Mouse (Mus musculus) lung, postnatal 25 days (tissue): Measurements from ENCODE around the gene Il12rb1.
A peak's percentile ranks its signal among the peaks of the same experiment; 100 is the strongest.

Source experiments
- DNase-seq: peaks from one replicate; pipeline ENCODE4 v3.0.0; 2022; ENCODE audit warnings: low spot score

Gene Il12rb1

GRCm38 (mm10) chr8:70831517-70831916 lies 23.3 kb downstream of the Il12rb1 start:
- no peak for DNase-seq

GRCm38 (mm10) chr8:70832371-70832770 lies 24.1 kb downstream of the Il12rb1 start:
- DNase-seq = no peak

DNA sequence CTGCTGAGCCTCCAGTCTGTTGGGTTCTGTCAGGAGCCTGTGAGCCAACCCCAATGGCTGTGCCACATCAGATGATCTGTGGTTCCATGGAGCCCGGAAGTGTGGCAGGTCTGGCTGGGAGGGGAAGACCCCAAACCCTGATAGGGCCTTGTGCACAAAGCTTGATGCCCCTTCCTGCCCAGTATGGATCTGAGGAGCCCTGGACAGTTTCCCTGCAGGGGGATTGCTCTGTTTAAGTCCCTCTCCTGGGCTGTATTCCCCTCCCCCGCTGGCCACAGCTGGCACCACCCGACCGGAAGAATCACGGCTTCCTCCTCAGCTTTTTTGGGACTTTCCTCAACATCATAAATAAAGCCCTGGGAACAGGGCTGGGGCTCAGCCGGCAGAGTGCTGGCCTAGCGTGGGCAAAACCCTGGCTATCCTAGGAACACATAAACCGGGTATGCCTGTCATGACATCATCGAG lies 24.8 kb downstream of the Il12rb1 start:
- peak; percentile 53 for DNase-seq

GRCm38 (mm10) chr8:70833520-70833919 lies 25.3 kb downstream of the Il12rb1 start:
- peak; percentile 79 for DNase-seq

- no peak for DNase-seq
These were observed 25.8 kb downstream of the Il12rb1 start for GRCm38 (mm10) chr8:70834071-70834470.

DNA sequence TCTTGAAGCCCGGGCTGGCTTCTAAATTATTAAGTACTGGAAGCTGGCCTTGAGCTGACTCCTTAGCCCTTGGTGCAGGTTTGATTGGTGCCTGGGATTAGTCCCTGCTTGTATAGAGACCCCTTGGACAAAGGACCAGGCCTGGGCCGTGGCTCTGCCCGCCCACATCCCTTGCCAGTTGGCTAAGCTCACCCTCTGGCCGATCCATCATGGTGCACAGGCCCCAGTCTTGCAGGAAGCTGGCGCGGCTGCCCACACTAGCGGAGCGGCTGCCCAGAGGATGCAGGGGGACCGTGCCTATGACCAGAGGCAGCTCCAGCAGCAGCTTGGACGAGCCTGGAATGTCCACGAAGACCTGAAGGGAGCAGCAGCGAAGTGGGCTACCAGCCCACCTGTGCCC lies 28.4 kb downstream of the Il12rb1 start:
- DNase-seq = no peak

- DNase-seq = no peak
These were observed 30.6 kb downstream of the Il12rb1 start for GRCm38 (mm10) chr8:70838654-70839407.

- DNase-seq = peak; percentile 100
These were observed 31.4 kb downstream of the Il12rb1 start, which contains the start of gene Arrdc2 for GRCm38 (mm10) chr8:70839408-70840351. TSS of gene Arrdc2 (minus strand) at chr8:70839720.

DNA sequence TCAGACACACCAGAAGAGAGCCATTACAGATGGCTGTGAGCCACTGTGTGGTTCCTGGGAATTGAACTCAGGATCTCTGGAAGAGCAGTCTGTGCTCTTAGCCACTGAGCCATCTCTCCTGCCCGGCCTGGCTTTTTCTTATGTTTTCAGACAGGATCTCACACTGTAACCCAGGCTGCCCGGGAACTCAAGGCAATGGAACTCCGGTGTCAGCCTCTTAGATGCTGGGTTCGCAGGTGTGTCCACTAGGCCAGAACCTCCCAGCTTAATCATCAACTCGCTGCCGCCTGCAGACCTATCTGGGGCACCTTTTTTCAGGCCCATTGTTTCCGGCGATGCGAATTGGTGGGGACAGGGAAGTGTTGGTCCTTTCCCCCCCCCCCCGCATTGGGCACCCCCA lies 32.3 kb downstream of the Il12rb1 start:
- no peak for DNase-seq

DNA sequence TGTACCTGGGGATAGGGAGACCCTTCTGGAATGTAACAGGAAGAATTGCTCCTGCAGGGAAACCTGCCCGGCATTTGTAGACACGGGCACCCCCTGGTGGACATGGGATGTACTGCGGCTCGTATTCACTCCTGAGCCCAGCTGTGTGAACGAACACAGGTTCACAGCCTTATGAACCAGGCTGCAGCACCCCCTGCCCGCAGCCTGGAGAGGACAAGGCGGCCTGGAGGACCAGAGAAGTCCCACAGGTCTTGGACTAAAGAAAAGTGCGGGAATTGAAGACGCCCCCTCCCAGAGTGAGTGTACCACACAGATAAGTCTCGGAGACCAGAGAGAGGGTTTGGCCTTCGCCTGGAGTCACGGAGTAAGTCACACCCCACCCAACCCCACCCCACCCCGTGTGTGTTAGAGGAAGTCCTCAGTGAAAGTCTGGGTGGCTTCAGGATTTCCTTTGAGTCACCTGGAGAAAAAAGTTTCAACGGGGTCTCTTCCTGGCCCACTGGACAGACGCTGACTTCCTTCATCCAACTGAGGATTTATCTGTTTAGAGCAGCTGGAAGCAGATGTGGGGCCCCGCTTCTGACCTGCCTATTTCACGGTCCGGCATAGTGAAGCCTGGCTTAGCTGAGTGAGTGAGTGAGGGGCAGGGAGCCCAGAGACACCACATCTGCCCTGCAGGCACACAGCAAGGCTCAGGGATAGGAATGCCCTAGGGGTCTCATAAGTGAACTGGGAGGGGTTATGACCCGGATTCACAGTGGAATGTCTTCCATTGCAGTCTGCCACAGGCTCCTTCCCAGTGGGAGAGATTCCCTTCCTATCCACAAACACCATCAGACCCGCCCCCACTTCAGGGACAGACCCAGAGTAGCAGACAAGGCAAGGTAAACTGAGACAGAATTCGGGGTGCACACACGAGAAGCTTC lies 33.2 kb downstream of the Il12rb1 start:
- peak; percentile 89 for DNase-seq

- DNase-seq = no peak
These were observed 34.2 kb downstream of the Il12rb1 start for GRCm38 (mm10) chr8:70842484-70842883.

GRCm38 (mm10) chr8:70843214-70843773 lies 35.0 kb downstream of the Il12rb1 start:
- no peak for DNase-seq

- DNase-seq = no peak
These were observed 35.7 kb downstream of the Il12rb1 start for GRCm38 (mm10) chr8:70843941-70844340.

DNA sequence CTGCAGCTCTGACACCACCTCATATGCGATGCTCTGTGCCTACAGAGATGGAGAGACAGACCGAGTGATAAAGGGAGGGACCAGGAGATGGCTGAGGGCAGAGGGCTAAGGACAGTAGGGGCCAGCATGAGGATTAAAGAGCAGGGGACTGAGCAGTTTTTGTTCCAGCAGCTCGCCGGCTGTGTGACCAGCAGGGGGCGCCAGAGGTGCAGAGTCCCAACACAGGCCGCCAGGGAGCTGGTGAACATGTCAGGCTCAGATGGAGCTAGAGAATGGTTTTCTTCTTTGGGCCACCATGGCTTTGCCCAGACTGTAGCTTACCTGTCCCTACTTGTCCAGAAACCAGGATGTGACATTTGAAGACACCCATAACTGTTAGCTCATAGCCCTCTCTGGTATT lies 36.3 kb downstream of the Il12rb1 start:
- peak; percentile 89 for DNase-seq

DNA sequence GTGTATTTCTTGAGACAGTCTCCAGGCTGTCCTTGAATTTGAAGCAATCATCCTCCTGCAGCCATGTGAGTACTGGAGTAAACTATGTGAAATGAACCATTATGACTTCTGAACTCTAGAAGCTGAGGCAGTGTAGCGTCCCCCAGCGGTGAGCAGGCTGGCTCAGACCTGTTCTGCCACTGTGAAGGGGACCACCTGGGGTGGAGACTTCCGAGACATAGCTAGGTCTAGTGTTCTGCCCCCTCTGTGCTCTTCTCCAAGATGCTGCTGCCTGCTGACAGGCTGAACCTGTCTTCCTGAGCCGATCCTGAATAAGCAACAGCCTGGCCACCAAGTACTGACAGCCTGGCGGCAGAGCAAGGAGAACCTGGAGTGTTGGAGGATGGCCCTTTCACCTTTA lies 36.9 kb downstream of the Il12rb1 start:
- DNase-seq = no peak

DNA sequence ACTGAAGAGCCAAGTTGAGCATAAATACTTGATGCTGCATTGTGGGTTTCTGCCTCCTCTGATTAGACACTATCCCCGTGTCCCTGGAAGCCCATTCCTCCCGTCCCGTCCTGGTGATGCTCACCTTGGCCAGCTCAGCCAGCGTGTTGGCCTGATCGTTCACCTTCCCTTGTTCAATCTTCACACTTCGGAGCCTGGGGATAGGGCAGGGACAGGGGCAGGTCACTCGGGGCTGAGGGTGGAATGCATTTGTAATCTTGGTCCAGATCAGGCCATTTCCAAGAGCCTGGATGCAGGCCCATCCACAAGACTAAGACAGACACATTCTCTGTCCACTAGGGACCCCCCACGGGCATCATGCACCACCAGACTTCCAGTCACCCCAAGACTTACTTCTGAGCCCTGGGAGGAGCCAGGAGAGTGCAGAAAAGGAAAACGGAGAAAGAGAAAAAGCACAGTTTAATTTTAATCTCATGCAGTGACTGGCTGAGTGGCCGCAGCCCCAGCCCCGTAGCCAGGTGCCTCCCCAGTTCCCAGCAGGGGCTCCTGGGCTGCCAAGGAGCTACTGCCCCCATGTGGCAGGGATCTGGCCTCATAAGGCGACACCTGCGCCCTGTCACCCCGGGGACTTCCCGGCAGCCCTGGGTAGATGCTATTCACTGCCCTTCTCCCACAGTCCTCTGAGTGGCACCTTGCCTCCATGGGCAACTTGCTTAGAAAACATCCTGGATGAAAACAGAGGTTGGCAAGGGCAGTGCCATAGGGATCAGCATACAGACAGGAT lies 38.3 kb downstream of the Il12rb1 start:
- DNase-seq = no peak

DNA sequence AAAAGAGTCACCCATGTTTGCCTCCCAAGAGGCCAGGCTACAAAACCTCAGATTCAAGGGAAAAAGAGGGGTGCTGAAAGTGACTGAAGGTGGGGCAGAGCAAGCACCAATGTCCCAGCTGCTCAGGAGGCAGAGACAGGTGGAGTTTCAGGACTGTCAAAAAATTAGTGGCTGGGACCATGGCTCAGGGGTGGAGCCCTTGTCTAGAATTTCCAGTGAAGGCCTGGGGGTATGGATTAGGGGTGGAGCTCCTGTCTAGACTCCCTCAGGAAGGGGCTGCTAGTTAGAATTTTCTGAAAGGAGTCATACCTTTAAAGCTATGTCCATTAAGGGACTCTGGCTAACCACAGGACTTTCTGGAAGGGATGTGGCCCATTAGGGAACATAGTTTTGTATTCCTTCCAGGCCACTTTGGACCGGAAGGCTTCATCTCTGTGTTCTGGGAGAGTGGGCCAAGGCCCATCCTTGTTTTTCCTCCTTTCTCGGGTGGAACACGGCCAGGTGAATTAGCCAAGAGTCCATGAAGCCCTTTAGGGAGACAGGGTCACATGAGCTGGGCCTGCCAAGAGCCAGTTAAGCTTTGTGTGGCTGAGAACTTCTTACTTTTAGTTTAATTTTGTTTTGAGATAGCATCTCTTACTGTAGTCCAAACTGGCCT lies 41.2 kb downstream of the Il12rb1 start:
- no peak for DNase-seq

DNA sequence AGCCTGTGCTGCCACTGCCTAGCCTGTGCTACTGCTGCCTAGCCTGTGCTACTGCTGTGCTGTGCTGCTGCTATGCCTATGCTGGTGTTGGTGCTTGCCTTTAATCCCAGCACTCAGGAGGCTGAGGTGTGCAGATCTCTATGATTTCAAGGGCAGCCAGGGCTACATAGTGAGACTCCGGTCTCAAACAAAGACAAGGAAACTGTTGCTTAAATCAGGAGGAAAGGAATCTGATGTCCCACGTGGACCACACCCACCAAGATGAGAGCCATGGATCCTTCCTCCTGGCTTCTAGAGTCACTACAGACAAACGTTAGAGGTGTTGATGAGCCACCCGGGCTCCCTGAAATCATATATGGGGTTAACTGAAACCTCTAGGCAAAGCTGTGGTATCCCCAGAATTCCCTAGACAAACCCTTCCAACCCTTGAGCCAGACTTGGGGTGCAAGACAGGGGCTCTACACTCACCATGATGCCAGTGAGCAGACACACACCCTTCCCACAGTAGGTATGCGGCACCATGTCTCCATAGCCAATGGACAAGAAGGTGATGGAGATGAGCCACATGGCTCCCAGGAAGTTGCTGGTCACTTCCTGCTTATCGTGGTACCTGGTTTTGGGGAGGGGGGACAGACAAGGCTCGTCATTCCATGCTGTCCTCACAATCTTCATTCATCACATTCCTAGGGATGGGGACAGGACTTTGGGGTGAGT lies 42.0 kb downstream of the Il12rb1 start:
- DNase-seq = no peak

- no peak for DNase-seq
These were observed 42.7 kb downstream of the Il12rb1 start for GRCm38 (mm10) chr8:70850947-70851346.
